Mouse (Mus musculus): ENCODE measurements around the gene Stxbp1. TPM values are rescaled to one million over a fixed set of nuclear protein-coding genes. Genes with fewer than 3 reads are reported as not detected.
"Not testable (repeated sequence)": the region's sequence is repeated elsewhere in the genome, so short reads cannot be mapped to it uniquely, and the experiment has no call there.

Stxbp1 gene
- total RNA-seq, 2 experiments from 2014 or later: 34.8 to 39.6 TPM

DNA sequence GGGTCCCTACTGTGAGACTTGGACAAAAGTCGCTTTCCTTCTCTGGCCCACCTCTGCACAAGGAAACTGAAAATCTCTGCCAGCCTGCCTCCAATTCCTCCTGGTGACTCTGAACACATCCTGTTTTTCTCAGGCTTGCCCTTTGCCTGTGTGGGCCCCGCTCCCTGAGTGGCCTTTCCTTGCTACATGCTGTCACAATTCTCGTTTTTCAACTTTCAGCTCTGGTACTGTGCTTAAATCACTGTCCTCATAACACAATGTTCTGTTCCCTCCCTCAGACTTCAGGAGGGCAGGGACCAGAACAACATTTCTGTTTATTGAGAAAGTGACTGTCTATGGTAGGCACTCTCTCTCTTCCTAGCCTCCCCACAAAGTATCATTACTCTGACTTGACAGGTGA is 27.0 kb upstream of the Stxbp1 start:
- DNase-seq: no peak

DNA sequence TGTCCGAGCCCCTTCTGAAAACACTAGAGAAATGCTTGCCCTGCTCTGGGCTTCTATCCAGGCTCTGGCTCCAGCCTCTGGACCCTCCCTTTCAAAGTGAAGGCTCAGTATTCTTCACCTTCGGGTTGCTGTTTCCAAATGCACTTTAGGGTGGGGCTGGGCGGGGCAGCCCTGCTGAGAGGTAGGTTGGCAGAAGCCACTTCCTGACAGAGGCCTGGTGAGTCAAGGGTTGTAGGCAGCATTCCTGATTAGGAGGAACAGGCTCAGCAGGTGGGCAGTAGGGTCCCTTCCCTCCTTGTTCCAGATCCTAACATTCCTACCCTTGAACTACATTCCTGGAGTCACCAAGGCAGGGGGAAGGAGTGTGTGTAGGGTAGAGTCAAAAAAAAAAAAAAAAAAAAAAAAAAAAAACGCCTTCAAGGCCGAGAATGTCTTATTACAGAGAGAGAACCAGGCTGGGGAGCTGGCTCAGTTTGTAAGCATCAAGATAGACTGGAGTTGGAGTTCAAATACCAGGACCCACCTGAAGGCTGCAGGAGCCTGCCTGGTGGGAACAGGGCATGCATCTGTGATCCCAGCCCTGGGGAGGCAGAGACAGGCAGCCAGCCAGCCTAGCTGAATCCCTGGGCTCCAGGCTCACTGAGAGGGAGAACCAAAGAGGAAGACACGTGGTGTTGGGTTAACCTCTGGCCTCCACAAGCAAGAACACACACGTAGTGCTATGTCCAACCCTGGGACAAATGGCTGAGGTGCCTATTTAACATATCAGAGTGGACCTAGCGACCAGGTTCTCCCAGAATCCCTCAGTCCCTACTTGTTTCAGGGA is 23.4 kb upstream of the Stxbp1 start:
- no peak for DNase-seq

DNA sequence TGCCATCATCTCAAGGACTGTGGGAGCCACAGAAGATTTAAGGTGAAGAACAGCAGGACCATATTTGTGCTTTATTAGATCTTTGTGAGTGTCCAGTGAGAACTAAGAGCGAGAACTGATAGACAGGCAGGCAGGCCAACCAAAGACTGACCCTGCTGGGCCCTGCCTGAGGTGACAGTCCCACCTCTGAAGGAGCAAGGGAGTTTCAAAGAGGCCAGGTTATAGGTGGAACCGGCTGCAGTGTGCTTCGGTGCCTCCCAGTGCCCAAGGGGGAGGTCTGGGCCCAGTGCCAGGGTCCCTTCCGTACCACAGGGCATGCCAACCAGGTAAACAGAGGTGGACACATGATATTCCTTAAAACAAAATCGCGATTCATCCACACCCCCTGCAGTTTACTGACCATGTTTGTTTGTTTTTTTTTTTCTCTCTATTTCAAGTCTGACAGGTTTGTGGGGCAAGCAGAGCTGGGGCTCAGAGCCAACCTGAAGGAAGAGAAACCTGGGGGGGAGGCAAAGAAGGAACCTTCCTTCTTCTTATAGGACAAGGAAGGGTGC is 22.8 kb upstream of the Stxbp1 start:
- DNase-seq: peak; percentile 31

DNA sequence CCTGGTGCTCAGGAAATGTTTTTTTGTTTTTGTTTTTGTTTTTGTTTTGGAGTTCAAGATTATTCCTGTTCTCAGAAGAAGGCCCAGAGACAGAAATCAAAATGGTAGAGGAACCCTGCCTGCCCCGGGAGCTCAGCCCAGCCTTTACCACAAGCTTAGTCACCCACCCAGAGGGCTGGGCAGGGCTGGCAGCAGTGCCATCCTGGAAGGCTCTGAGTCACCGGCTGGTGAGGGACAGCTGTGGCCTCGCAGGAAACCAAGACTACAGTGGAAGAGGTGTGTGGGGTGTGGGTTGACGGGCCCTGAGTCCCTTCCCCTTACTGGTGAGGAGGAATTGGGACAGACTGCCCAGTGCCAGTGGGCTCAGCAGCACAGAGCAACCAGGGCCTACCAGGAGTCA is 20.3 kb upstream of the Stxbp1 start:
- DNase-seq: no peak

DNA sequence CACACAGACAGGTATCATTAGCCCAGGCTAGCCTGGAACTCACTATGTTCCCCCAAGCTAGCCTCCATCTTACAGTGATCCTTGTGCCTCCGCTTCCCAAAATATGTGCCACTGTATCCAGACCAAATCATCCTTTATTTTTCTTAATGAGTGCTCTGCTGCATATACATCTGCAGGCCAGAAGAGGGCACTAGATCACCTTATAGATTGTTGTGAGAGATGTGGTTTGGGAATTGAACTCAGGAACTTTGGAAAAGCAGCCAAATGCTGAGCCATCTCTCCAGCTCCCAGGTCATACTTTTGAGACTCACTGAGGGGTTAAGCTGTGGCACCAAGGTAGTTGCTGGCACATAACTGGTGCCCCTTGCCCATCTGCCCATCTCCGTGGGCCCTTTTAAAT is 17.7 kb upstream of the Stxbp1 start:
- peak; percentile 42 for DNase-seq

DNA sequence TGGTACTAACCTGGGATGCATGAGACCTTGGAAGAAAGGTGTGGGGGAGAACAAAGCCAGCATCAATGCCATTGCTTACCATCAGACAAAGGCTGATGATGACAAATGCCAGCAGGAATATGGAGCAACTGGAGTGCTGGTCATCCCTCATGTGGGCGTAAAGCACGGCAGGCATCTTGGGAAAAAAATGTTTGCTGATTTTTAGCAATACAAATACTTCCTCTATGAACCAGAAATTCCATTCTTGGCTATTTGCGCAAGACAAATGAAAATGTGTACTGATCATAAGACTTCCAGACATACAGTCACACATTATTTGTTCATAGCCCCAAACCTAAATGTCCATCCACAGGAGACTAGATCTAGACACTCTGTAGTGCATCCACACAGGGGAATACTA is 16.3 kb upstream of the Stxbp1 start:
- no peak for DNase-seq

DNA sequence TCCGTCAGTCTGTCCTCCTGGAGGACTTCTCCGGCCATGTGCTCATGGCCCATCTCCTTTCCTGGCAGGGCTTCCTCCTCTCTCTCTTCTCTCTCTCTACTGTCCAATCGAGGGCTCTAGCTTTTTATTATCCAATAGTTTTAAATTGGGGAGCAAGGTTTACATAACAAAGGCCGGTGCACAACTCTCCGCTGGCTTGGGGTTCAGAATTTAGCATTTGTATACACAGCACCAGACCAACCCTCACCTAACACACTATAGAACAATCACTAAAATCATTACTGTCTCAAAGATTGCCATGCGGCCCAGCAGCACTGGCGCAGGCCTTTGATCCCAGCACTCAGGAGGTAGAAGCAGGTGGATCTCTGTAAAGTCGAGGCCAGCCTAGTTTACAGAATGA is 13.8 kb upstream of the Stxbp1 start:
- no peak for DNase-seq

DNA sequence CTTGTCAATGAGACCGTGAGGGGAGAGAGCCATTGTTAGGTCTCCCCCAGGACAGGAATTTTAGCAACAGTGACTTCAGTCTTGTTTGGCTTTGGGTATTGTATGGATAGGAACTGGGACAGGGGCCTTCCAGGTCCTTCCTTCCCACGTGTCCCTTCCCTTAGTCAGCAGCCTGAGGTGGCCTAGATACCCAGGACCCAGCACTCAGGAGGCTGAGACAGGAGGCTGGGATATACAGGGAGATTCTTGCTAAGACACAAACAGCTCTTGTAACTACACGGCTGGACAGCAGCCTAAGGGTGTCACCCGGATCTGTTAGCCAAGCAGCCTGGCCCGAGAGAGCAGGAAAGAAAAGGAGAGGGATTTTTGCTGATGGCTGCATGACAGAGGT is 12.6 kb upstream of the Stxbp1 start:
- DNase-seq: no peak

DNA sequence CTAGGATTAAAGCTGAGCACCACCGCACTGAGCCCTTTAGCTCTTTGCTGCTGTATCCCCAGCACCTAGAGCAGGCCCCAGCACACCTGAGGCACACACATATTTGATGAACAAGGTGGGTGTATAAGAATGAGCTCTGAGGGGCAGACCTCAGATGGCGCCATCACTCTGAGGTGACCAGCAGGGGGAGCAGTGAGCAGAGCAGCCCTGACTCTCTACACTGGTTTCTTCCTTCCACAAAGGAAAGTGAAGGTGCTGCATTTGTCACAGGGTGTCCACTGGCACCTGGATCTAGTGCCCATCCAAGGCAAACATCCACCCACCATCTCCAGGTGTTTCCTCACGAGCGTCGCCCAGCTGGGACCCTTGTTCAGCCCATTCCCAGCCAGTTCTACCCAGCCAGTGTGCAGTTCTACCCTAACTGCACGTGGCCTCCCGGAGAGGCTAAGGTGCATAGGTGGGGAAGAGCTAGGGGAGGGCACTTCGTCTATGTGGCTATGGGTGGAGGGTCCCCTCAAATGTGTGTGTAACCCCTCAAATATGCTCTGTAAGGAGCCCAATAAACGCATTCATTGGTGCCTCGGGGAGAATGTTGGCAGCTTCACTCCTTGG is 12.1 kb upstream of the Stxbp1 start:
- DNase-seq: peak; percentile 76

DNA sequence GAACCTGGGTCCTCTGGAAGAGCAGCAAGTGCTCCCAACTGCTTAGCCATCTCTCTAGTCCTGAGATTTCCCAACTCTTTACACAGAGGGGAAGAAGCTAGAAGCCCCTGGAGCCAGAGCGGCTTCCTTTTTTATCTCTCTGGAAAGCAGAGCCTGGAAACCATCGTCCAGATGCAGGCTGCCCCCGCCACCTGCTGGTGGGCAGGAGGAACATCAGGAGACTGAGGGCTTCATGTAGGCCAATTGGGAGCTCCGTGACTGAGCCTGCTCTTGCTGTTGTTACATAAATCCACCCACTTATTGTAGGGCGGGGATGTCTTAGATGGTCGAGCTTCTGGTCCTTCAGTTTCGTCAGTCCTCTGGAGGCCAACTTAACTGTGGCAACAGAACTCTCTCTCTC is 10.5 kb upstream of the Stxbp1 start:
- DNase-seq: peak; percentile 90

DNA sequence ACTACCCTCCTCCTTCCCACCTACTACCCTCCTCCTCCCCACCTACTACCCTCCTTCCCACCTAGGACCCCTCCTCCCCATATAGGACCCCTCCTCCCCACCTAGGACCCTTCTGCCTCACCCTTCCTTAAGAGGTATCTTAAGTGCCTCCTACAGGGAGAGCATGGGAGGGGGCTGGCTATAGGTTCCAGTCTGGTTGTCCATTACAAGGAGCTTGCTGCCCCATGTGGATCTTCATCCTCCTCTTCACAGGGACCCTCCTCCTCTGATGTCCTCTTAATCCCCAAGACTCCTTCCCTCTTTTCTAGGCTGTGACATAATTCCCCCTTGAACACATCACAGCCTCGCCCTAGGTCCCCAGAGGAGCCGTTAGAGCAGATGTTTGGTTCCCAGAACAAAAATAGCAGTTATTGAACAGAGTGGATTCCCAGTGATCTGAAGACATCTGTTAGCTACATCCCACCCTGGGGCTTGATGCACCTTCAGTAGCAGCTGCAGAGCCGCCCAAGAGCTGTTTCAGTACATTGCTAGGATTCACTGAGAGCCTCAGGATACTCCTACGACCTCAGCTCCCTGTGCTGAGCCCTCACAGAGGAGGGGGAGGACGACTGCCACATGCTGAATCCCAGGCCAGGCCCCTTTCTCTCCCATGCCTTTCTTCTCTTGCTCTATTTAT is 8.9 kb upstream of the Stxbp1 start:
- no peak for DNase-seq

DNA sequence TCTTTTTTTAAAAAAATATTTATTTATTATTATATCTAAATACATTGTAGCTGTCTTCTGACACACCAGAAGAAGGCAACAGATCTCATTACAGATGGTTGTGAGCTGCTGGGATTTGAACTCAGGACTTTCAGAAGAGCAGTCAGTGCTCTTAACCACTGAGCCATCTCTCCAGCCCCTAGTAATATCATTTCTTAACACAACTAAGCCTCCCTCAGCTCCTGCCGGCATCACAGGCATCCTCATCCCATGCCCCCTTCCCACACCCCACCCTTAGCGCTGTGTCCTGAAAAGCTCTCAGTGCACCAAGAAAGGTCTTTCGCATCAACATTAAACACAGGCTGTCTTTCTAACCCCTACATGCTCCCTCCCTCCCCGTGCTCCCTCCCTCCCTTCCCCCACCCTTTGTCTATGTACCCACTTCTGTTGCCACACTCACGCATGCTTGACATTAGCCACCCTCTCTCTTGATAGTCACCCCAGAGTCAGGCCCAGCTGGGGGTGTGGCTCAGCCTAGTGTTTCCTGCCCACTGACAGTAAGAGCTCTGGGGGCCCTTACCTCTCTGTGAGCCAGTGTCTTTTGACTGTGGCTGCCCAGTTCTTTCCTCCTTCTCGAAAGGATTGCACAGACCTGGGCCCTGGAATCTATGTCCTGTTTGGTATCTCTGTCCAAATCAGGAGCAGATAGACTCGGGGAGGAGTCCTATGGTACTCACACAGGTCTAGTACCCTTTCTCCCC is 8.2 kb upstream of the Stxbp1 start:
- no peak for DNase-seq

DNA sequence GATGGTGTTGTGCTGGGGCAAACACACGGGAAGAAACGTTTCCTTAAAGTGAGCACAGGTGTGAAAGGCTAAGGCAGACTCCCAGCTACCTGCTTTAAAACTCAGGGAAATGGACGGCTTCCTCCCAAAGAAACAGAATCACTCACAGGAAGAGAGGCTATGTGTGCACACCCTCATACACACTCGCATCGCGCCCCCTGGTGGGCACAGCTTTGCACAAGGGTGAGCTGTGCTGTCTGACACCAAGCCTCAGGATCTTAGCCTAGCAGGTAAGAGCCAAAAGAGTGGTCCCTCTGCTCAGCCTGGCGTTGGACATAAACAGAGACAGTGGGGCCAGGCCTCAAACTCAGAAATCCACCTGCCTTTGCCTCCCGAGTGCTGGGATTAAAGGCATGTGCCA is 7.2 kb upstream of the Stxbp1 start:
- DNase-seq: peak; percentile 96

DNA sequence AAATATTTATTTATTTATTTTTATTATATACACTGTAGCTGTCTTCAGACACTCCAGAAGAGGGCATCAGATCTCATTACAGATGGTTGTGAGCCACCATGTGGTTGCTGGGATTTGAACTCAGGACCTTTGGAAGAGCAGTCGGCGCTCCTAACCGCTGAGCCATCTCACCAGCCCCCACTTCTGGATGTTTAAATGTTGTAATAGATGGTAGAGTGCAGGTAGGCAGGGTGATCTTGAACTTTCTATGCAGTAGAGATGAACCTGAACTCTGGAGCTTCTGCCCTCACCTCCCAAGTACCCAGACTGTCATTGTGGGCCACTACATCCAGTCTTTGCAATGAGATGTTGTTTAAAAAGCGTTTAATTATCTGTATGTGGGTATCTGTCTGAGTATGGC is 6.7 kb upstream of the Stxbp1 start:
- DNase-seq: not testable (repeated sequence)

DNA sequence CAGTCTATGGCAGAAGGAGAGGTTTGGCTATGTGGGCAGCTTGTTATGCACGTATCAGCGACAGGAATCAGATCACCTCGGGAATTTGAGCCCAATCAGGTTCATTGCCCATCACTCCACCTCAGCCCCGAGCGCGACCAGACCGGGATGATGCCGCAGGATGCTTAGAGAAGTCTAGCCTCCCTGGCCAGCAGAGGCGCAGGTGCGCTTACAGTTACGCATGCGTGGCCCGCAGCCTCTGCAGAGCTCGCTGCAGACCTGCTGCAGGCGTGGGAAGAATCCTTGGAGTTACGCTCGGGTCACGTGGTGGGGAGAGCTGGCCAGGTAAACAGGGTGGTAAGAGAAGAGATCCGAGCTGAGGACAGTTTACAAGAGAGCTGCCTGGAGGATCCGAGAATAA is 5.1 kb upstream of the Stxbp1 start:
- peak; percentile 39 for DNase-seq

DNA sequence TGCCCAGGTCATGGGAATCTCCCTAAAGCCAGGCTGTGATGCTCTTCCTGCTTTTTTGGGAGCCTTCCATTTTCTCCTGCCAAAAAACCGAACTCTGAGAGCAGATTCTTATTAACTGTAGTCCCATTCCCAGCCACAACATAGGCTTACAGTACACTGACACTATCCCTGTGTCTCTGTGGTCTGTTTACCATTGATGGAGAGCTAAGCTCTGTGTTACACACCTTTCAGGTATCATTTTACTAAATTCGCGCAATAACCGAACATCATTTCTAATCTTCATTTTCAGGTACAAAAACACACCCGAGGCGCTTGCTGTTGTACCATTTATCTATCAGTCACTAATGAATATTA is 400 bp upstream of the Stxbp1 start:
- no peak for DNase-seq

DNA sequence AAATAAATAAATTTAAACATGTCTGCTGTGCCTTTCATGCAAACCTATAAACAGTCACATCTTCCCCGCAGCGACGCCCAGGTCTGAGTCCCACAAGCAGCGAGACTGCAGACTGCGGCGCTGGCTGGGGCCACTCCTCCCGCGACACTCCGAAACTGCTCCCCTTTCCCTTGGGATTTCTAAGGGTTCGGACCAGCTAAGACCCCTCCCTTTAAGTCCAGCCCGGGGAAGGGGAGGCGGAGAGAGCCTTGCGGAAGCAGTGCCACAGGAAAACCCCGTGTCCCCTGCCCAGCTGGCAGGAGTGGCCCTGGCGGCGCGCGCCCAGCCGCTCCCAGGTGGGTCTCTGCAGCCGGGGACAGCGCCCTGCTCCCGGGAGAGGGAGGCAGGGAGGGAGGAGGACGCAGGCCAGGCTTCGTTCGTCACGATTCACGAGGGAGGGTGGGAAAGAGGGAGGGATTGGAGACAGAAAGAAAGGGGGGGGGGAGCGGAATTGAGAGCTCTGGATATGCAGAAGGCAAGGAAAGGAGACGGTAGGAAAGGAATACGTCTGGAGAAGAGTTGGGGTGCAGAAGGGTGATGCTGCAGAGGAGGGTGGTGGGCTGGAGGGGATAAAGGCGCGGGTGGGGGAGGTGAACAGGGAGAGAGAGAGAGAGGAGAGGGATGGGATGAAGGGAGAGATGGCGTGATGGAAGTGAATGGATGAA is 792 bp downstream of the Stxbp1 start:
- peak; percentile 75 for DNase-seq

DNA sequence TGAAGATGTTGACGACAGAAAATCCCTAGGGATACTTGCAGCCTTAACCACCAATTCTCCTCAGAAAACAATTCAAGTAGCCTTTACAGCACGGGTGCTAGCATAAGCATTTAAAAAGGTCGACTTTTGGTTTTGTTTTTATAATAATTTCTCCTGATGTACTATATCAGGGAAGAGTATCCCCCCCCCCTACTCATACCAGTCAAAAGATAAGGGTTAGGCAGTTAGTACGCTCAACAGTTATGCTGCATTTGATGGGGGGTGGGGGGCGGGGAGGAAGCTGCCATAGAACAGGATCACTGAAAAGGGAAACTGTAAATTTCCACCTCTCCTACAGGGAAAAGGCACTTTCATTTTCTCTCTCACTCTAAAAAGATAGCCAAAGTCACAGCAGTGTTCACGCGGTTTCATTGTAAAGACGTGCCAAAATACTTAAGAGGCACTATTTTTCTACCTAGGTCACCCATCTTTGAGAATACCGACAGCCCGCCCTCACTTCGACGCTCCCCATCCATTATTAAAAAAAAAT is 1.4 kb downstream of the Stxbp1 start:
- no peak for DNase-seq

DNA sequence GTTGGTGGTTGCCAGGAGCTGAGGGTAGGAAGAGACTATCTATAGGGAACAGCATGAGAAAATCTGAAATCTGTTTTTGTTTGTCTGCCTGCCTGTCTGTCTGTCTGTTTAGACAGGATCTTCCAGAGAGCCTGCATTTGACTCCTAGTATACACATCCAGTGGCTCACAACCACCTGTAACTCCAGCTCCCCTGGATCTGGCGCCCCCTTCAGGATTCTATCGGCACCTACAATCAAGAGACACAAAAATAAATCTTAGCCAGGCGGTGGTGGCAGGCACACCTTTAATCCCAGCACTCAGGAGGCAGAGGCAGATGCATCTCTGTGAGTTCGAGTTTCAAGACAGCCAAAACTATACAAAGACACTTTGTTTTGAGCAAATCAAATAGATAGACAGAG is 4.5 kb downstream of the Stxbp1 start:
- DNase-seq: no peak

DNA sequence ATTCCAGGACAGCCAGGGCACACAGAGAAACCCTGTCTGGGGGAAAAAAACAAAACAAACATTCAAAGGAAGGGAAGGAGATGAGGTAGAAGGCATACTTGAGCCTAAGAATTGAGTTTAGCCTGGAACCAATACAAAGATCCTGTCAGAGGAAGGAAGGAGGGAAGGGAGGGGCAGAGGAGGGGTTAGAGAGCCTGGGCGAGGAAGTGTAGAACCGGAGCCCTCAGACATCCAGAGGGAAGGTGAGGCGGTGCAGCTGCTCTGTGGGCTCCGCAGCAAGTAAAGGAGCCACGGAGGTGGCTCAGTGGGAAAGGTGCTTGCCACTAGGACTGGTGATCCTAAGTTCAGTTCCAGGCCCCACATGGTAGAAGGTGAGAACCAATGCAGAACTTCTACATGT is 5.9 kb downstream of the Stxbp1 start:
- no peak for DNase-seq

DNA sequence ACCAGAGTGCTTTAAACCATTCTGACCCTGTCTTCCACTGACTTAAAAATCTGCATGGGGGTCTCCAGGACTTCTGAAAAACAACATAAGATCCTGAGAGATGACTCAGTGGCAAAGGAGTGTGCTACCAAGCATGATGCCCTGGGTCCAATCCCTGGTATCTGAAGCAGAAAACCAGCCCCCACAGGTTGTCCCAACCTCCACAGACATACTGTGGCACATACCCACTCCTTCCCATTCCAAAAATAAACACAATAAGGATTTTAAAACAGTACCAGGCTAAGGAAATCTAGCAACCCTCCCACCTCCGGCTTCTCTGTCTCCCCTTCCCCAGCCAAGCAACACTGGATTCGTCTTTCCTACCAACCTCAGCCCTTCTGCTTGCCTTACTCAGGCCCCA is 7.8 kb downstream of the Stxbp1 start:
- no peak for DNase-seq

Data from heart, postnatal 4 days (tissue).